Mouse (Mus musculus) heart, embryonic 12.5 days (tissue): ENCODE measurements around the gene Whrn. TPM values are rescaled to one million over a fixed set of nuclear protein-coding genes. Genes with fewer than 3 reads are reported as not detected.
A peak's percentile ranks its signal among the peaks of the same experiment; 100 is the strongest.

Experiments used
- ATAC-seq: fragments of 200-750 bp; cut with Nextera tagmentation; 2 replicates; pipeline ENCODE4 v1.8.0; 2017; ENCODE audit warnings: moderate TSS enrichment, moderate library complexity; ENCODE audit not compliant: insufficient number of reproducible peaks, low FRiP score
- H3K27ac ChIP-seq: fragments of 300-500 bp; sonication (generic); 2 replicates; pipeline ENCODE4 v1.5.1; 2016; ENCODE audit warnings: mild to moderate bottlenecking, moderate library complexity; ENCODE audit not compliant: poor library complexity, severe bottlenecking
- H3K27me3 ChIP-seq: fragments of 300-500 bp; sonication (generic); replicated peaks from 2 replicates; pipeline ENCODE4 v1.6.1; 2016; ENCODE audit warnings: mild to moderate bottlenecking, moderate library complexity
- H3K36me3 ChIP-seq: fragments of 300-500 bp; sonication (generic); 2 replicates; pipeline ENCODE4 v1.6.1; 2016; ENCODE audit warnings: mild to moderate bottlenecking, moderate library complexity
- H3K4me1 ChIP-seq: fragments of 300-500 bp; sonication (generic); replicated peaks from 2 replicates; pipeline ENCODE4 v1.6.1; 2016; ENCODE audit warnings: mild to moderate bottlenecking
- H3K4me2 ChIP-seq: fragments of 300-500 bp; sonication (generic); 2 replicates; pipeline ENCODE4 v1.6.1; 2016; ENCODE audit warnings: mild to moderate bottlenecking, moderate library complexity
- H3K4me3 ChIP-seq: fragments of 300-500 bp; sonication (generic); 2 replicates; pipeline ENCODE4 v1.5.1; 2016; ENCODE audit warnings: mild to moderate bottlenecking
- H3K9ac ChIP-seq: fragments of 300-500 bp; sonication (generic); 2 replicates; pipeline ENCODE4 v1.6.1; 2016; ENCODE audit warnings: mild to moderate bottlenecking, moderate library complexity
- H3K9me3 ChIP-seq: fragments of 300-500 bp; sonication (generic); replicated peaks from 2 replicates; pipeline ENCODE4 v1.6.1; 2016; ENCODE audit warnings: mild to moderate bottlenecking, moderate library complexity
- whole genome bisulfite sequencing: fragments of 180-500 bp; shearing (Covaris S2); methylation state at CpG from one replicate; pipeline ENCODE4 v1.1.7; 2016; 5-methylcytosine and 5-hydroxymethylcytosine counted together
- polyA plus RNA-seq: library from polyadenylated mRNA; unstranded; fragments of >200 nt; fragmentation: Nextera tagmentation; extraction: Ambion mirVana; gene quantifications from 2 replicates; pipeline ENCODE4 v1.2.1, GENCODE M21; 2016

The Whrn gene
- polyA plus RNA-seq, 1 experiment from 2014 or later, result 4.7 TPM

DNA sequence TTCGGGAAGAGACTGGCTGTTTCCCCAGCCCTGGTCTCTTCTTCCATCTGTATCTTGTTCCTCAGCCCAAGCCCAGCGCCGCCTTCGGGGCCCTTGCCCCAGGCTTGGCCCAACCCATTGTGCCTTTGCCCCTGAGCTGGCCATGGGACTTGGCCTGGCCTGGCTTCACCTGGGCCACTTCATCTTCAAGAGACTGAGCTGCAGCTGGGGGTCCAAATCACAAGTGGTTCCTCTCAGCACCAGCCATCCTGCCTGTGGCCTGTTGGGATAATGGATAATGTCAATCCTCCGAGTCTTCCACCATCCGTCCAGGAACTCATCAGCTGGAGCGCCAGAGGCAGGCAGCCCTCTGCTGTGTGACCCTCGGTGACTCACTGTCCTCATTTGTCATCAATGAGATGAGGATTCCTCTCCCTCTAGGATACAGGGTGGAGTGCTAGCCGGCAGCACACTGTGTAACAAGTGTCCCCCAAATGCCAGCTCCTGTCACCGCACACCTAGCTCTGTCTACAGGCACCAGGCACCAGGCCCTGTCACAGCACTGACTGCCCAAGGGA, 97.7 kb downstream of the Whrn start:
- no peak for ATAC-seq
- Histone ChIP-seq H3K4me2 (no peak overlapping the region), H3K4me3 (no peak overlapping the region), H3K36me3 (peaks cover 21% of the 10 kb centered on the region), H3K9ac (no peak overlapping the region), H3K27ac (no peak overlapping the region), H3K27me3 (no peaks in the 10 kb centered on the region), H3K4me1 (peaks cover 43% of the 10 kb centered on the region), H3K9me3 (no peaks in the 10 kb centered on the region)
- 69% methylated on average over 10 of the region's 10 CpGs for WGBS

DNA sequence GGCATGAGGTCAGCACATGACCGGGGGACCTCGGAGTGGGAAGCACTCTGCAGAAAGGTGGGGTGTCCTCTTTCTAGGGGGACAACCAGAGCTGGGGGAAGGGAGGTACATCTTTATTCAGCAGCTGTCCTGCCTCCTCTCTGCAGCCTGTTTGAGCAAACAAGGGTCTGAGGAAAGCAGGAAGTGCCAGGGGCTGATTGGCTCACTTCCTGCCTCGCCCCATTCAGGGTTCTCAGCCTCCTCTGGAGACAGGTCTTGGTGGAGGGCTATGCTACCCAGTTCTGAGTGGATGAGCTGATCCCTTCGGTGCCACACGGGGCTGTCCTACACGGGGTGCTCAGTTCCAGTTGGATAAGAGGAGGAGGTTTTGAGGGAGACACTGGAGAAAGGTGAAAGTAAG, 104.5 kb downstream of the Whrn start:
- 58% methylated on average over 6 of the region's 6 CpGs for WGBS
- H3K9me3 ChIP-seq, result no peaks in the 10 kb centered on the region
- H3K4me2 ChIP-seq, result no peak overlapping the region
- no peak overlapping the region for H3K27ac ChIP-seq
- H3K4me3 ChIP-seq, result no peak overlapping the region
- no peak overlapping the region for H3K9ac ChIP-seq
- peaks cover 21% of the 10 kb centered on the region for H3K36me3 ChIP-seq
- H3K4me1 ChIP-seq, result peaks cover 25% of the 10 kb centered on the region
- no peaks in the 10 kb centered on the region for H3K27me3 ChIP-seq
- no peak for ATAC-seq

DNA sequence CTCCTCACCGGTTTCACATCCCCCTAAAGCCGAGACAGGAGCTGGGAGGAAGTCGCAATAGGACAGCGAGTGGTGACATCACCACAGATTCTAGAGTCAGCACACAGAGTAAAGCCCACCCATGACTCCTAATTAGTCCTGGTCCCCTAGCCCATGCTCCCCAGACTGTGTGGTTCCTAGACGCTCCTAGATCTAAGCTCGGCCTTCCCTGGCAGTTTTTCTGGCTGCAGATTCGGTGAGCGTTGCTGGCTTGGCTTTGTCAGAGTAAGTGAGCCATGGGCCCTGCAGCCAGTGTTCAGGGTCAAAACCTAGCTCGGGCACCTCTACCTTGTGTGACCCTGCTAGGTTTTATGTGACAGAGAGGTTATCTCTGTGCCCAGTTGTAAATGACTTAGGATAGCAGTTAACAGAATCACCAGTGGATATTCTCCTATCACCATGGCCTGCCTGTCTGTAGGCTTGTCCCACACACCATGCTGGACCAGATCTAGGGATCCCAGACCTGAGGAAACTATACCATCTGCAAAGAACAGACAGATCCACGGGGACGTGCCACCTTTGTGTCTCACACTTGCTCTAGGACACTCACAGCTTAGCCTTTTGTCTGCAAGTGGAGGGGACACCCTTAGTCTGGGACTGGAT, 105.8 kb downstream of the Whrn start:
- WGBS, result 67% methylated on average over 11 of the region's 11 CpGs
- no peak overlapping the region for H3K27ac ChIP-seq
- H3K4me2 ChIP-seq, result no peak overlapping the region
- no peak overlapping the region for H3K4me3 ChIP-seq
- H3K36me3 ChIP-seq, result peaks cover 13% of the 10 kb centered on the region
- H3K9me3 ChIP-seq, result no peaks in the 10 kb centered on the region
- no peaks in the 10 kb centered on the region for H3K27me3 ChIP-seq
- no peak overlapping the region for H3K9ac ChIP-seq
- no peak for ATAC-seq
- peaks cover 25% of the 10 kb centered on the region for H3K4me1 ChIP-seq

DNA sequence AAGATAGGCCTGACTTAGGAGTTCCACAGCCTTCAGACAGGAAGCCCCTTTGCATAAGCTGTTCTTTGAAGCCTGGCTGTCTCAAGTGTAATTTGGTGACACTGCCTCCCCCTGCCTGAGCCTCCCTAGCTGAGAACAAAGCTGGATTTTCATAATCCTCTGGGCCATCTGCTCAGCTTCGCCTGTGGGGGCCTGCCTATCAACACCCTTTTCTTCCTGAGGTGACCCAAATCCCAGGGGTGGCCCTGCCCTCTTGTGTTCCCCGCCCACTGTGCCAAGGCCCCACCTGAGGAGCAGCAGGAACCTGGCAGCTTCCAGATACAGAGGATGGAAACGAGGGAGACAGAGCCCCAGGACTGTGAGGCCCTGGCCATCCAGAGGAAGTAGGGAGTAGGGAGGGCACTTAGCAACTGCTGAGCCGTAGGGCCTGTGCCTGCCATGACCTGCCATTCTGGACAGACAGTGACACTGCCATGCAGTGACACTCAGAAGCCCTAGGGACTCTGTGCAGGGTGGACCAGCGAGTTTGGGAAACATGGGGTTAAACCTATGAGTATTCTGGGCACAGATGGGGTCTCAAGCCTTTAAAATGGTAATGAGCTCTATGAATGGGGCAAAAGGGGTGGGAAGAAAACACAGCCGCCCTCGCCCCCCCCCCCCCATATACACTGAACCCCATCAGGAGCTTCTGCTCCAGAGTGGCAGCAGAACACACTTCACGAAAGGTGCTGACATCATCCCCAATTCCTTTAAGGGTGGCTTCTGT, 106.5 kb downstream of the Whrn start:
- ATAC-seq, result peak; percentile 16; the same call in 1 of the 2 replicates
- Histone ChIP-seq H3K4me1 (peaks cover 25% of the 10 kb centered on the region), H3K36me3 (peaks cover 7% of the 10 kb centered on the region), H3K27me3 (no peaks in the 10 kb centered on the region), H3K4me2 (no peak overlapping the region), H3K9me3 (no peaks in the 10 kb centered on the region), H3K9ac (no peak overlapping the region), H3K27ac (no peak overlapping the region), H3K4me3 (no peak overlapping the region)
- WGBS, result 46% methylated on average over 8 of the region's 8 CpGs

DNA sequence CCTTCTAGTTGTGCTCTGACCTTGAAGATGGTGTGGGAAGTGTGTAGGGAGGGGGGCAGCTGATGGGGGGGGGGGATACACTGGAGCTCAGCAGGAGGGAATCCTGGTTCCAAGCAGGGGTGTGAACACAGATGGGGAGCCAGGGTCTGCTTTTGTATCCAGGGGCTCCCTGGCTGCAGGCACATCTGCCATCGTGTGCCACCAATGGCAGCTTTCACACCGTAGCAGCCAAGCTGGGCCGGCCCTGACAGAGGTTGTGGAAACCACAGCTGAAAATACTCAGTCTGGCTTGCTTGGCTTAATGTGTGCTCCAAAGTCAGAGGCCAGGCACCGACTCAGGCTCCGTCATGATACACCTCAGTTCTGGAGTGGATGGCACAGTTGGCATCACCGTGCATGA, 107.8 kb downstream of the Whrn start:
- no peaks in the 10 kb centered on the region for H3K27me3 ChIP-seq
- no peak for ATAC-seq
- peaks cover 25% of the 10 kb centered on the region for H3K4me1 ChIP-seq
- H3K9me3 ChIP-seq, result no peaks in the 10 kb centered on the region
- WGBS, result 78% methylated on average over 6 of the region's 6 CpGs
- no peak overlapping the region for H3K9ac ChIP-seq
- no peak overlapping the region for H3K4me2 ChIP-seq
- H3K4me3 ChIP-seq, result no peak overlapping the region
- no peak overlapping the region for H3K27ac ChIP-seq
- H3K36me3 ChIP-seq, result peaks cover 4% of the 10 kb centered on the region; the same call in 1 of the 2 replicates

DNA sequence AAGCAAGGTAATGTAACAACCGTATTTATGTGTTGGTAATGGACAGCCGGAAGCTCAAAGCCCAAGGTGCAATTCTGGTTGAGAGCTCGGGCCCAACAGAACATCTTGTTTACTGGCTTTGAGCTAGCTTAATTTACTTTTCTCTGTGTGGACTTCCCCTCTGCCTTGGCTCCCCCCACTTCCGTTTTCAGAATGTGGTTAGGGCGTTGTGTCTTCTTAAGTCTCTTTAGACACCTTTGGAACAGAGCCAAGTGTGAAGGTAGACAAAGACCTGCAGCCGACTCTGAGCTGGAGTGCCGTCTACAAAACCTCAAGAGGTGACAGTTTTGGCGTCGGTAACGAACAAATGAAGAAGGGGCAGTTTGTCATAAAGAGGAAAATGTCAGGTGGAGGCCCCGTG, 110.0 kb downstream of the Whrn start:
- no peak overlapping the region for H3K4me3 ChIP-seq
- no peaks in the 10 kb centered on the region for H3K27me3 ChIP-seq
- no peak for ATAC-seq
- no peak overlapping the region for H3K27ac ChIP-seq
- WGBS, result 81% methylated on average over 11 of the region's 11 CpGs
- no peak overlapping the region for H3K9ac ChIP-seq
- peaks cover 14% of the 10 kb centered on the region for H3K4me1 ChIP-seq
- no peaks in the 10 kb centered on the region for H3K9me3 ChIP-seq
- H3K4me2 ChIP-seq, result no peak overlapping the region
- H3K36me3 ChIP-seq, result peaks cover 16% of the 10 kb centered on the region

DNA sequence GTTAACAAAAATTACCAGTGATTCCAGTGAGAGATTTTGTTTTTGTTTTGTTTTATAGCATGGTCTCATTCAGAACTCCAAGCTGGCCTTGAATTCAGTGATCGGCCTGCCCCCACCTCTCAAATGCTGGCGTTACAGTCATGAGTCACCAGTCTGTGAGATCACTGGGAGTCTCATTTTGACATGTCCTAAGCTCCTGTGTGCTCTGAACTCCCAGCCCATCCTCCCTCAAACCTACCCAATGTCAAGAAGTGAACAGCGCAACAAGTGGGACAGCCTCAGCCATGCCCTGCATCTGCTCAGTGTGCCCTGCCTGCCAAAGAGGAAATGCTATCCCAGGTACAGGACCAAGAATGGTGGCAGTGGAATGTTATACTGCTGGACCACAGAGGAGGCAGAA, 110.5 kb downstream of the Whrn start:
- no peak overlapping the region for H3K4me3 ChIP-seq
- no peaks in the 10 kb centered on the region for H3K27me3 ChIP-seq
- no peak overlapping the region for H3K27ac ChIP-seq
- H3K9me3 ChIP-seq, result no peaks in the 10 kb centered on the region
- no peak overlapping the region for H3K4me2 ChIP-seq
- H3K9ac ChIP-seq, result no peak overlapping the region
- 74% methylated on average over 3 of the region's 3 CpGs for WGBS
- ATAC-seq, result no peak
- H3K4me1 ChIP-seq, result peaks cover 13% of the 10 kb centered on the region
- peaks cover 22% of the 10 kb centered on the region for H3K36me3 ChIP-seq

DNA sequence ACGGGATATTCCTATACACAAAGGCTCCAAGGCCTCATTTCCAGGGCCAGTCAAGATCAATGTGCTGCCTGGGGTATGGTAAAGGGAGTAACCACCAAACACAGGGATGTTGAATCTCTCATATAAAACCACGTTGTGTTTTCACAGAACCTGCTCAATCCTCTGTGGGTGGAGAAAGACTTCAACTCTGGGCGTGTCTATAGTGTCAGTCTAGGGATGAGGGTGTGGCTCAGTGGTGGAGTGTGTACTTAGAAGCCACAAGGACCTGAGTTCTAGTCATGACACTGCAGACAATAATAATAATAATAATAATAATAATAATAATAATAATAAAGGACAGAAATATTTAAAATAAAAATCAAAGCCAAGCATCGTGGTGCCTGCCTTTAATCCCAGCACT, 111.5 kb downstream of the Whrn start:
- Histone ChIP-seq H3K4me2 (no peak overlapping the region), H3K36me3 (peaks cover 30% of the 10 kb centered on the region), H3K9me3 (no peaks in the 10 kb centered on the region), H3K27me3 (no peaks in the 10 kb centered on the region), H3K4me1 (peaks cover 5% of the 10 kb centered on the region), H3K4me3 (no peak overlapping the region), H3K9ac (no peak overlapping the region), H3K27ac (no peak overlapping the region)
- no peak for ATAC-seq
- 89% methylated on average over 4 of the region's 4 CpGs for WGBS

DNA sequence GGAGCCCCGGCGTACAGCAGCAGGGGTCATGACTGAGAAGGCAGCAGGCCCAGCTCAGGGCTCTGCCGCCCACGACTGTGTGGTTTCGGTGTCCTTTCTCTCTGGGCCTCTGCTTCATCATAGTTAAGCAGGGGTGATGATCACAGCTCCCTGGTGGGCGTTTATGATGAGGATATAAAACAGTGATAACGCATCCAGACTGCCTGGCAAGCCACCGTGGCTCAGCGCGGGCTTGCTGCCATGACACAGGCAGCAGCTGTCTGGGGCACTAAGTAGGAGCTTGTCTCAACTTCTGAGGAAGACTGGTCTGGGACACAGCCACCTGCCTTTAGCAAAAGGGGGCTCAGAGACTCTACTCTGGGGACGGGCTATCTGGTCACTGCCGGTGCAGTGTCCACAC, 112.3 kb downstream of the Whrn start:
- H3K9me3 ChIP-seq, result no peaks in the 10 kb centered on the region
- H3K9ac ChIP-seq, result no peak overlapping the region
- WGBS, result 76% methylated on average over 12 of the region's 12 CpGs
- no peak overlapping the region for H3K4me2 ChIP-seq
- no peak overlapping the region for H3K4me3 ChIP-seq
- H3K27ac ChIP-seq, result no peak overlapping the region
- no peak for ATAC-seq
- H3K4me1 ChIP-seq, result no peaks in the 10 kb centered on the region
- H3K36me3 ChIP-seq, result peaks cover 34% of the 10 kb centered on the region
- no peaks in the 10 kb centered on the region for H3K27me3 ChIP-seq

DNA sequence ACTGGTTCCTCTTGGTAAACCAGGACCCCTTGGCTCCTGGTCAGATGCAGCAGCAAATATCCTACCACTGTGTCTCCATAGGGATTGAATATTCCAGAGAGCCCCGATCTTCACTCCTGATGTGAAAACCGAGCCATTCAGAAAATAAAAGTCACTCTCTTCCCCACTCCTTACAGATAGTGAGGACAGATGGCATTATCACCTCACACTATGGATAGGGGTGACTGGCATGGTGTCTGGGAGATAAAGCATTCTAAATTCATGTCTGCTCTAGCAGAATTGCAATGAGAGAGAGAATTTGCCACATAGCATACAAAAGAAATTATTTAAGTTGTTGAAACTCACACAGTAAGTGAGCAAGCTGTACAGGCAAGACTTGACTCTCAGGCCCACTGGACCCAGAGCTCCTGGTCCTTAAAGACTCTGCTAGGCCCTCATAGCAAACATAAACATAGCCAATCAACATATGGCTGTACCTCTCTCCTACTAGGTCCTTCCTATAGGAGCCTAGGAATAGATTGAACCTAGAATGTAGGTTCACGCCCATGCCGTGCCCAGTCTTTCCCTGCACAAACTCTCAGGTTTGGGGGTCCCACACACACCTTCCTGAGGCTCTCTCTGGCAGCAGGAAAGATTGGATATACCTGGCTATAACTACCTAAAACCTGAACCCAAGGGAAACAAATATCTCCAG, 113.0 kb downstream of the Whrn start:
- Histone ChIP-seq H3K27ac (no peak overlapping the region), H3K36me3 (peaks cover 39% of the 10 kb centered on the region), H3K9me3 (no peaks in the 10 kb centered on the region), H3K9ac (no peak overlapping the region), H3K4me2 (no peak overlapping the region), H3K27me3 (no peaks in the 10 kb centered on the region), H3K4me1 (no peaks in the 10 kb centered on the region), H3K4me3 (no peak overlapping the region)
- 78% methylated on average over 4 of the region's 4 CpGs for WGBS
- no peak for ATAC-seq

DNA sequence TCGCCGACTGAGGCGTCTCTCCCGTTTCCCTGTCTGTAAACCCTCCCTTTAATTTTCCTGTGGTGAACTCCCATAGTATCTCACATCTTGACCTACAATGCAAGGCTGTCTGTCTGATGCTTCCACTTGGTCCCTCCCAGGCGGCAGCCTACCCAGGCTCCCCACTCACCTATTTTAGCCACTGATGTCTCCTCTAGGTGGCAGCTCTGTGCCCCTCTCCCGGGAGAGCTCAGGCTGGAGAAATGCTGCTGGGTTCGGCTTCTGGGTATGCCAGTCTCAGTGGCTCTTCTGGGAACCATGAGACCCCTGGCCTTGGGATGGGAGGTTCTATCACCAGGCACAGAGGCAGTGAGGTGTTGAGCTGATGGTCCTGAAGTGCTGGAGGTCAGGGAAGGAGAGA, 118.3 kb downstream of the Whrn start:
- Histone ChIP-seq H3K27ac (no peak overlapping the region), H3K36me3 (peaks cover 58% of the 10 kb centered on the region), H3K9ac (no peak overlapping the region), H3K4me3 (no peak overlapping the region), H3K4me1 (no peaks in the 10 kb centered on the region), H3K4me2 (no peak overlapping the region), H3K27me3 (no peaks in the 10 kb centered on the region), H3K9me3 (no peaks in the 10 kb centered on the region)
- 67% methylated on average over 7 of the region's 7 CpGs for WGBS
- no peak for ATAC-seq
